Mouse (Mus musculus) hindbrain, embryonic 15.5 days (tissue): ENCODE measurements around the gene Rag1. TPM values are rescaled to one million over a fixed set of nuclear protein-coding genes. Genes with fewer than 3 reads are reported as not detected.
A peak's percentile ranks its signal among the peaks of the same experiment; 100 is the strongest.

Experiments
- ATAC-seq: fragments of 200-750 bp; cut with Nextera tagmentation; 2 replicates; pipeline ENCODE4 v1.8.0; 2017; ENCODE audit warnings: low read depth, moderate number of reproducible peaks, moderate TSS enrichment; ENCODE audit not compliant: low FRiP score
- H3K27ac ChIP-seq: fragments of 300-500 bp; sonication (generic); replicated peaks from 2 replicates; pipeline ENCODE4 v1.5.1; 2015; ENCODE audit warnings: mild to moderate bottlenecking, inconsistent platforms
- H3K27me3 ChIP-seq: fragments of 300-500 bp; sonication (generic); 2 replicates; pipeline ENCODE4 v1.6.1; 2015; ENCODE audit warnings: control low read depth, inconsistent platforms
- H3K36me3 ChIP-seq: fragments of 300-500 bp; sonication (generic); 2 replicates; pipeline ENCODE4 v1.6.1; 2015; ENCODE audit warnings: control low read depth, inconsistent platforms
- H3K4me1 ChIP-seq: fragments of 300-500 bp; sonication (generic); replicated peaks from 2 replicates; pipeline ENCODE4 v1.6.1; 2015; ENCODE audit warnings: control low read depth, inconsistent platforms
- H3K4me2 ChIP-seq: fragments of 300-500 bp; sonication (generic); 2 replicates; pipeline ENCODE4 v1.6.1; 2015; ENCODE audit warnings: moderate library complexity, mild to moderate bottlenecking, inconsistent platforms
- H3K4me3 ChIP-seq: fragments of 300-500 bp; sonication (generic); 2 replicates; pipeline ENCODE4 v1.5.1; 2015; ENCODE audit warnings: mild to moderate bottlenecking, inconsistent platforms
- H3K9ac ChIP-seq: fragments of 300-500 bp; sonication (generic); 2 replicates; pipeline ENCODE4 v1.6.1; 2015; ENCODE audit warnings: inconsistent platforms
- H3K9me3 ChIP-seq: fragments of 300-500 bp; sonication (generic); 2 replicates; pipeline ENCODE4 v1.6.1; 2016; ENCODE audit warnings: control low read depth, inconsistent platforms
- WGBS: fragments of 180-500 bp; shearing (Covaris S2); methylation state at CpG from one replicate; pipeline ENCODE4 v1.1.7; 2015; 5-methylcytosine and 5-hydroxymethylcytosine counted together
- polyA plus RNA-seq: library from polyadenylated mRNA; unstranded; fragments of >200 nt; fragmentation: Nextera tagmentation; extraction: Ambion mirVana; gene quantifications from 2 replicates; pipeline ENCODE4 v1.2.1, GENCODE M21; 2015

The Rag1 gene
- polyA plus RNA-seq, 1 experiment from 2014 or later: 0.12 TPM

- H3K4me1 ChIP-seq: peaks cover 13% of the 10 kb centered on the region
- peak overlapping the region; percentile 94 for H3K27ac ChIP-seq
- peak overlapping the region; percentile 70 for H3K9ac ChIP-seq
- WGBS: under 1% methylated on average over 31 of the region's 31 CpGs
- H3K36me3 ChIP-seq: no peaks in the 10 kb centered on the region
- H3K9me3 ChIP-seq: no peaks in the 10 kb centered on the region
- peak; percentile 99 for ATAC-seq
- peak overlapping the region; percentile 76 for H3K4me2 ChIP-seq
- no peaks in the 10 kb centered on the region for H3K27me3 ChIP-seq
- peak overlapping the region; percentile 70 for H3K4me3 ChIP-seq
Measured at GRCm38 (mm10) chr2:101628297-101629236, 20.7 kb downstream of the Rag1 start.

DNA sequence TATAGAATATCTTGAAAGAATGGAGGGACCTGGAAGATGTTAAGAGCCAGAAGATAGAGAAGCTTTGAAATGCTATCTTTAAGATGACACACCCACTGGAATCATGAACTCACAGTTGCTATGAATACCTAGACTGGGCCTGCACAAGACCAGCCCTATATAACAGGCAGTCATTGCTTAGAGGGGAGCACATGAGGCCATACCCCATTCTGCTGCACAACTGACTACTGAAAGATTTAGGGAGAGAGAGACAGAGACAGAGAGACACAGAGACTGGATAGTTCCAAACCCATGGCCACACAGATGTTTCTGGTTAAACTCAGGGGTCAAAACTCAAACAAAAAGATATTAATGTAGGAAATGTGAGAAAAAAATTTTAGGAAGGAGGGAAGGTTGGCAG lies 22.1 kb downstream of the Rag1 start:
- Histone ChIP-seq H3K27ac (no peak overlapping the region), H3K36me3 (no peaks in the 10 kb centered on the region), H3K4me3 (no peak overlapping the region), H3K27me3 (no peaks in the 10 kb centered on the region), H3K9ac (no peak overlapping the region), H3K9me3 (no peaks in the 10 kb centered on the region), H3K4me1 (peaks cover 13% of the 10 kb centered on the region), H3K4me2 (no peak overlapping the region)
- no peak for ATAC-seq

DNA sequence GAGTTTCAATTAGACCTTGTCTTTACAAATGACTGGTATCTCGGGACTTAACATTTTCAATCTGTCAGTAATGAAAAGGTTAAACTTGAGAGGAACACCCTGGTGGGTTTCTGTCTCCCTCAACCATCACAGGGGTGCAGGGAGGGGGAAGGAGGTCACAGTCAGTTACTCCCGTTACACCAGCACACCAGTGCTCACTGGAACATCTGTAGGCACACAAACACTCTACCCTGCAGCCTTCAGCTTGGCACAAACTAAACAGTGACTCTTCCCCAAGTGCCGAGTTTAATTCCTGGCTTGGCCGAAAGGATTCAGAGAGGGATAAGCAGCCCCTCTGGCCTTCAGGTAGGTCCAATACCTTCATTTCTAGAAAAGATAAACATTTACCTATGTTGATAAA lies 24.8 kb downstream of the Rag1 start, which contains the start of gene Rag2:
TSS of gene Rag2 (plus strand) at position 193 of the 400 bp plus-strand sequence.
- no peak within 1 kb of the TSS for H3K4me2 ChIP-seq
- H3K9me3 ChIP-seq: no peaks in the 10 kb centered on the region
- no peak within 1 kb of the TSS for H3K27ac ChIP-seq
- no peak within 1 kb of the TSS for H3K4me3 ChIP-seq
- no peak for ATAC-seq
- no peak within 1 kb of the TSS for H3K9ac ChIP-seq
- no peaks in the 10 kb centered on the region for H3K27me3 ChIP-seq
- peaks cover 13% of the 10 kb centered on the region for H3K4me1 ChIP-seq
- no peaks in the 10 kb centered on the region for H3K36me3 ChIP-seq
- WGBS: 64% methylated on average over 4 of the region's 4 CpGs

- Histone ChIP-seq H3K9ac (no peak overlapping the region), H3K27me3 (no peaks in the 10 kb centered on the region), H3K36me3 (no peaks in the 10 kb centered on the region), H3K4me3 (no peak overlapping the region), H3K9me3 (no peaks in the 10 kb centered on the region), H3K27ac (no peak overlapping the region), H3K4me2 (no peak overlapping the region), H3K4me1 (peaks cover 9% of the 10 kb centered on the region; the same call in 1 of the 2 replicates)
- WGBS: 43% methylated on average over 2 of the region's 2 CpGs
- no peak for ATAC-seq
Measured at GRCm38 (mm10) chr2:101624011-101624410, 25.3 kb downstream of the Rag1 start.

DNA sequence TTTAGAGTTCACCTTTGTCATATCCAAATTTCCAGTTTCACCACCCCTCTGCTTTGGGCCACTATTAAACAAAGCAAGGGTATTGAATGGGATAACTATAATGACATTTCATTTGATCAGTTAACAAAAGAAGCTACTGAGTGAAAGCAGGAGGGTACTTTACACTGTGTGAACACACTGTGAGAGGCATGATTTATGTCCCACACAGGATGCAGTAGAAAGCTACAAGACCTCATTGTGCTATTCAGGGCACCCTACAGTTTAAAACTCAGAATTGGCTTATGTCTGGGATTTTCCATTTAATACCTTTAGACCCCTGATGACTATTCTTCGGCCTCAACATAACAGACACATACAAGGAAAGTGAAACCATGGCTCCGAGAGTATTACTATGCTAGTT lies 26.3 kb downstream of the Rag1 start:
- Histone ChIP-seq H3K27me3 (no peaks in the 10 kb centered on the region), H3K27ac (no peak overlapping the region), H3K4me2 (no peak overlapping the region), H3K9me3 (no peaks in the 10 kb centered on the region), H3K4me3 (no peak overlapping the region), H3K9ac (no peak overlapping the region), H3K36me3 (no peaks in the 10 kb centered on the region), H3K4me1 (peaks cover 7% of the 10 kb centered on the region; the same call in 1 of the 2 replicates)
- WGBS: 55% methylated on average over 2 of the region's 2 CpGs
- ATAC-seq: no peak

GRCm38 (mm10) chr2:101621611-101622010 lies 27.7 kb downstream of the Rag1 start:
- Histone ChIP-seq H3K4me1 (no peaks in the 10 kb centered on the region), H3K4me3 (no peak overlapping the region), H3K27ac (no peak overlapping the region), H3K4me2 (no peak overlapping the region), H3K36me3 (no peaks in the 10 kb centered on the region), H3K9ac (no peak overlapping the region), H3K27me3 (no peaks in the 10 kb centered on the region), H3K9me3 (no peaks in the 10 kb centered on the region)
- 74% methylated on average over 7 of the region's 7 CpGs for WGBS
- ATAC-seq: no peak

GRCm38 (mm10) chr2:101620899-101621298 lies 28.4 kb downstream of the Rag1 start:
- no peak for ATAC-seq
- no peak overlapping the region for H3K27ac ChIP-seq
- no peaks in the 10 kb centered on the region for H3K4me1 ChIP-seq
- H3K9me3 ChIP-seq: no peaks in the 10 kb centered on the region
- H3K36me3 ChIP-seq: no peaks in the 10 kb centered on the region
- H3K4me3 ChIP-seq: no peak overlapping the region
- no peak overlapping the region for H3K9ac ChIP-seq
- H3K27me3 ChIP-seq: no peaks in the 10 kb centered on the region
- H3K4me2 ChIP-seq: no peak overlapping the region
- WGBS: 81% methylated on average over 3 of the region's 3 CpGs

- ATAC-seq: no peak
- no peaks in the 10 kb centered on the region for H3K9me3 ChIP-seq
- H3K27ac ChIP-seq: no peak overlapping the region
- WGBS: 87% methylated on average over 4 of the region's 4 CpGs
- no peaks in the 10 kb centered on the region for H3K36me3 ChIP-seq
- no peaks in the 10 kb centered on the region for H3K27me3 ChIP-seq
- no peaks in the 10 kb centered on the region for H3K4me1 ChIP-seq
- H3K9ac ChIP-seq: no peak overlapping the region
- H3K4me2 ChIP-seq: no peak overlapping the region
- no peak overlapping the region for H3K4me3 ChIP-seq
Measured at GRCm38 (mm10) chr2:101618373-101618772, 30.9 kb downstream of the Rag1 start.

- Histone ChIP-seq H3K9me3 (no peaks in the 10 kb centered on the region), H3K9ac (no peak overlapping the region), H3K27me3 (no peaks in the 10 kb centered on the region), H3K4me2 (no peak overlapping the region), H3K4me1 (no peaks in the 10 kb centered on the region), H3K4me3 (no peak overlapping the region), H3K36me3 (no peaks in the 10 kb centered on the region), H3K27ac (no peak overlapping the region)
- 67% methylated on average over 10 of the region's 10 CpGs for WGBS
- ATAC-seq: no peak
Measured at GRCm38 (mm10) chr2:101615464-101616305, 33.6 kb downstream of the Rag1 start.

DNA sequence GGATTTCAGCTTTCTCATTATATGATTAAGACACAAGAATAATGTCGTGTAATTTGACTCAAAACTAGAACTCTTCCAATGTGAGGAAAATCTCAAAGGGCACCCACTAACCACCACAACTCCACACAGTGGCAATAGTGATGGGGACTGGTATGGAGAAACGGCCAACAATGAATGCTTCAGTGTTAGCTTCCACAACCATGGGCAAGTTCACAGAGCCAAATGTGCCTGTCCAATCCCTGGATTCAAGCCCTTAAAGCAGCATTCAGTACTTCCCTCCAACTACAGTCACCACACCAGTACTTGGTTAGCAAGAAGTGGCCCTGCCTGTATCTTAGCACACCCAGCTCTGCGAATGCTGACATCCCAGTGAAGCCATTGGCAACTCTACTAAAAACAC lies 38.4 kb downstream of the Rag1 start:
- Histone ChIP-seq H3K9me3 (no peaks in the 10 kb centered on the region), H3K4me3 (no peak overlapping the region), H3K4me2 (no peak overlapping the region), H3K9ac (no peak overlapping the region), H3K36me3 (no peaks in the 10 kb centered on the region), H3K27me3 (no peaks in the 10 kb centered on the region), H3K4me1 (no peaks in the 10 kb centered on the region), H3K27ac (no peak overlapping the region)
- ATAC-seq: no peak
- WGBS: 96% methylated on average over 3 of the region's 3 CpGs

DNA sequence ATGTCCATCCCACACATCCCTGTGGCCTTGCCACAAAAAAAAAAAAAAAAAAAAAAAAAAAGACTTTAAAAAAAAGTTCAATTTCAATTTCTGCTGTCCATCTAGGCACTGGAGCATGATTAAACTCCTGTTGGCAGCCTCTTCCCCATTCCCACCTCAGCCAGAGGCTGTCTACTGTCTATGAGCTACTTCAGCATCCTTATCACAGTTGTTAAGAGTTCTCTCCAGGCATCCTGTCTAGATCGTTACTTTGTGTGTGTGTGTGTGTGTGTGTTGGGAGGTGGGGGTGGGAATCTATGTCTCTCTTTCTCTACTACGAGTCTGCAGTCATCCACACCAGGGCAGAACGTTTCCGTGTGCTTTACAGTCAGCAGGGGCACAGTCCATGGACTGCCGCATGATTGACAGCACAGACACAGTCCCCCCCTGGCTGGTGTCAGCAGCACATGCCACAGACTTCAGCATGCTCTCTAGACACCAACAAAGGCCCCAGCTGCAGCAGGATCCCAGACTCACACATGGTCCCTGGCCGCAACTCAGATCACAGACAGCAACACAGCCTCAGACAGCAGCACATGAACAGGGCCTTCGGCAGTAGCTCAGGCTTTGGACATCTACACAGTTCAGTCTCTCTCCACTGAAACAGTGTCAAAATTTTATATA lies 40.9 kb downstream of the Rag1 start:
- H3K9ac ChIP-seq: no peak overlapping the region
- no peaks in the 10 kb centered on the region for H3K9me3 ChIP-seq
- peak; percentile 89 for ATAC-seq
- no peak overlapping the region for H3K4me3 ChIP-seq
- H3K4me1 ChIP-seq: no peaks in the 10 kb centered on the region
- no peak overlapping the region for H3K4me2 ChIP-seq
- no peaks in the 10 kb centered on the region for H3K36me3 ChIP-seq
- no peaks in the 10 kb centered on the region for H3K27me3 ChIP-seq
- no peak overlapping the region for H3K27ac ChIP-seq
- WGBS: 38% methylated on average over 7 of the region's 7 CpGs

- Histone ChIP-seq H3K4me3 (no peak overlapping the region), H3K9me3 (no peaks in the 10 kb centered on the region), H3K27ac (no peak overlapping the region), H3K36me3 (no peaks in the 10 kb centered on the region), H3K9ac (no peak overlapping the region), H3K4me1 (peaks cover 19% of the 10 kb centered on the region), H3K27me3 (no peaks in the 10 kb centered on the region), H3K4me2 (no peak overlapping the region)
- 94% methylated on average over 1 of the region's 1 CpGs for WGBS
- no peak for ATAC-seq
Measured at GRCm38 (mm10) chr2:101603099-101603498, 46.2 kb downstream of the Rag1 start.
